Comparison of ENCODE assay signal across 9 mouse cellular contexts in the genomic region with DNA sequence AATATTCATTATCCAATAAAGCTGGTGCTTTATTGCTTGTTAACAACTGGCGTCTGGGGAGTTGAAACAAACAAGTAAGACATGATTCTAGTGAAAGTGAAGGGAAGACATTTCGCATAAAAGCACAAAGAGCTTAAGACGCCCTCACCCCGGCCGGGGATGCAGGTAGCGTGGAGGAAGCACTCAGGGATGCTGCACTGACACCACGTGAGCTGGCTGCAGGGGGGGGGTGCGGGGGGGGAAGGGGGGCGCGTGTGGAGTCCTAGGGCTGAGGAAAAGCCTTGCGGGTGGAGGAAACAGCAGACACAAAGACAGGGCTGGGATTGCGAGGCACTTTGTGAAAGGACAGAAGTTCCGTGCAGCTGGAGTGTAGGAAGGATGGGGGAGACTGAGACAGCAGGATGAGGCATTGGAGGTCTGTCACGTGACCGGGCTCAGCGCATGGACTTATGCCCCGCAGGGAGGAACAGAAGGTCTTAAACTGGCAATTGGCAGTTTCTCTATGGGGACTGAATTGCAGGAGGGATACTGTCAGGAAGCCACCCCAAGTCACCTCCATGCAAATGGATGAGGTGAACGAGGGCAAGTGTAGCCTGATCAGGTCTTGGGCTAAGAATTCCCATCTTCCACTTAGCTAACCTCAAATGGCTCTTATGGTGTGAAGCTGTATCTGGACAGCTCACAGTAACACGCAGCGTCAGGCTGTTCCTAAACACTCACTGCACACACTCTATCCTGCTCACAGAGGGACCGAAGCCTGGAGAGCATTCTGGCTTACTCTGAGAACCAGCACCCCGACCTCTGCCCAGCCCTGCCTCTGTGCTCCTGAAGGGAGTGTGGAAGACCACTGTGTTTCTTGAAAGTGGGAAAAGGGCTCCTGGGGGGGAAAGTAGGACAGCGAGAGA. TPM values are rescaled to one million over a fixed set of nuclear protein-coding genes. Genes with fewer than 3 reads are reported as not detected.
DNase-seq lines count a peak whose midpoint lies in the region; ATAC-seq and TF ChIP-seq lines count a peak whose summit lies in the region.
"Had no signal": no experiment of that assay in that cellular context is flagged by ENCODE, and none has a peak within 500 bp of the region (broad histone marks: within the 10 kb centered on the region; RNA-seq: fewer than 3 reads in every experiment).

No protein-coding gene starts in this region.

- DNase-seq in layer of hippocampus, adult 11-12 months (ENCODE audit: low spot score), result peak; percentile 33
- DNase-seq in layer of hippocampus, adult 9-10 months (ENCODE audit: low spot score), result no peak
- peak; percentile 86 for DNase-seq in cerebellum, adult 9-11 months
- peak; percentile 71 for DNase-seq in hindbrain, embryonic 10.5 days (ENCODE audit: low spot score)
- no peak for DNase-seq in ovary, postnatal 36 days (ENCODE audit: low spot score)
- DNase-seq in gastrocnemius, adult 2 months, result no peak

- peak overlapping the region; percentile 52 for H3K4me3 ChIP-seq in hindbrain, embryonic 10.5 days
- H3K4me3 ChIP-seq in megakaryocyte, embryonic 14.5 days (replicated peaks), result peak overlapping the region; percentile 62
- H3K4me3 ChIP-seq in stomach, embryonic 15.5 days (replicated peaks), result peak overlapping the region; percentile 21; the same call in 1 of the 2 replicates
- no peak overlapping the region for H3K4me3 ChIP-seq in gastrocnemius, adult 2 months

- TF ChIP-seq CTCF in gastrocnemius, adult 2 months (IDR thresholded peaks at IDR 0.05), result no peak

- H3K4me2 ChIP-seq in stomach, embryonic 15.5 days, result peak overlapping the region; percentile 45

- H3K27ac ChIP-seq in hindbrain, embryonic 10.5 days, result peak overlapping the region; percentile 82
- no peak overlapping the region for H3K27ac ChIP-seq in stomach, embryonic 15.5 days
- H3K27ac ChIP-seq in gastrocnemius, adult 2 months, result no peak overlapping the region

- H3K36me3 ChIP-seq in hindbrain, embryonic 10.5 days, result no peaks in the 10 kb centered on the region
- peaks cover 8% of the 10 kb centered on the region for H3K36me3 ChIP-seq in megakaryocyte, embryonic 14.5 days (replicated peaks; ENCODE audit: low read length)
- H3K36me3 ChIP-seq in stomach, embryonic 15.5 days, result no peaks in the 10 kb centered on the region

- intact Hi-C loops in gastrocnemius, adult 2 months (cut with DNase I), result no loop called here

- no peak; the same call in 1 of the 2 replicates for ATAC-seq in stomach, embryonic 15.5 days (ENCODE audit: insufficient read depth, low FRiP score, low read depth)

- H3K9ac ChIP-seq in stomach, embryonic 15.5 days, result no peak overlapping the region

- peaks cover 21% of the 10 kb centered on the region for H3K27me3 ChIP-seq in hindbrain, embryonic 10.5 days (ENCODE audit: insufficient read depth, poor library complexity, severe bottlenecking)
- H3K27me3 ChIP-seq in megakaryocyte, embryonic 14.5 days (replicated peaks), result no peaks in the 10 kb centered on the region
- H3K27me3 ChIP-seq in stomach, embryonic 15.5 days (replicated peaks), result no peaks in the 10 kb centered on the region

- peaks cover 23% of the 10 kb centered on the region for H3K4me1 ChIP-seq in hindbrain, embryonic 10.5 days (replicated peaks)
- peaks cover 75% of the 10 kb centered on the region for H3K4me1 ChIP-seq in megakaryocyte, embryonic 14.5 days
- peaks cover 4% of the 10 kb centered on the region; the same call in 1 of the 2 replicates for H3K4me1 ChIP-seq in stomach, embryonic 15.5 days

- H3K9me3 ChIP-seq in hindbrain, embryonic 10.5 days, result 0 out of 2 replicates have a peak, but pooled peaks cover 7% of the 10 kb centered on the region
- H3K9me3 ChIP-seq in megakaryocyte, embryonic 14.5 days, result peaks cover 16% of the 10 kb centered on the region
- no peaks in the 10 kb centered on the region for H3K9me3 ChIP-seq in stomach, embryonic 15.5 days

- 14% methylated on average over 23 of the region's 23 CpGs for WGBS in hindbrain, embryonic 10.5 days
- WGBS in stomach, embryonic 15.5 days, result 18% methylated on average over 23 of the region's 23 CpGs

RNA-seq across cellular contexts. Expression of gene Frrs1l, which starts 49.2 kb away (rescaled TPM):
- 2.5 and 2.6 TPM in 2 replicates for polyA plus RNA-seq in hindbrain, embryonic 10.5 days (2016; fragmentation: Nextera tagmentation; extraction: Ambion mirVana)
- 0.04 TPM in 1 of 2 replicates, not detected in the other for polyA plus RNA-seq in megakaryocyte, embryonic 14.5 days (2012; ENCODE audit: insufficient read depth, low replicate concordance)
- polyA plus RNA-seq in stomach, embryonic 15.5 days (2015; fragmentation: Nextera tagmentation; extraction: Ambion mirVana), result 0.75 and 1.1 TPM in 2 replicates
- total RNA-seq in gastrocnemius, adult 2 months (2021), result under 1 TPM in 1 of 2 experiments, not detected in 1; 0.03 TPM
- total RNA-seq: liver, adult 2 months had no signal
- polyA plus RNA-seq: liver, adult 2 months had no signal

Comparison
In these comparisons a context has a peak if more than half of its experiments do, and no peak if none do; other contexts are left out.
1. DNase-seq: peak in layer of hippocampus, adult 11-12 months (single experiment), cerebellum, adult 9-11 months (single experiment) and hindbrain, embryonic 10.5 days (single experiment); none in layer of hippocampus, adult 9-10 months (single experiment), ovary, postnatal 36 days (single experiment) and gastrocnemius, adult 2 months (single experiment).